Mouse (Mus musculus) hindbrain, postnatal 0 days (tissue): ENCODE measurements at regions not wholly inside any gene's neighbourhood (a gene's known extent, or its start where the extent isn't known, plus 50 kb on each side); places are given as distances from the start of the nearest gene placed in this dataset.
"Not testable (repeated sequence)": the region's sequence is repeated elsewhere in the genome, so short reads cannot be mapped to it uniquely, and the experiment has no call there.

Experiments used
- ATAC-seq: fragments of 200-750 bp; cut with Nextera tagmentation; 2 replicates; pipeline ENCODE4 v1.8.0; 2017; ENCODE audit warnings: mild to moderate bottlenecking, moderate TSS enrichment, moderate library complexity
- DNase-seq: peaks from one replicate; pipeline ENCODE4 v3.0.0-alpha.2; 2015; ENCODE audit warnings: low spot score
- H3K27ac ChIP-seq: fragments of 300-500 bp; sonication (generic); 2 replicates; pipeline ENCODE4 v1.5.1; 2014; ENCODE audit warnings: mild to moderate bottlenecking
- H3K27me3 ChIP-seq: fragments of 300-500 bp; sonication (generic); 2 replicates; pipeline ENCODE4 v1.6.1; 2014; ENCODE audit warnings: low read length, mixed read lengths; ENCODE audit not compliant: insufficient read depth
- H3K36me3 ChIP-seq: fragments of 300-500 bp; sonication (generic); 2 replicates; pipeline ENCODE4 v1.6.1; 2014; ENCODE audit warnings: low read length, mixed read lengths; ENCODE audit not compliant: insufficient read depth
- H3K4me1 ChIP-seq: fragments of 300-500 bp; sonication (generic); 2 replicates; pipeline ENCODE4 v1.6.1; 2014; ENCODE audit warnings: antibody characterized with exemption, low read length, mixed read lengths; ENCODE audit not compliant: insufficient read depth
- H3K4me2 ChIP-seq: fragments of 300-500 bp; sonication (generic); 2 replicates; pipeline ENCODE4 v1.6.1; 2014; ENCODE audit warnings: low read depth, mild to moderate bottlenecking, low read length, moderate library complexity, mixed read lengths
- H3K4me3 ChIP-seq: fragments of 300-500 bp; sonication (generic); 2 replicates; pipeline ENCODE4 v1.5.1; 2014; ENCODE audit warnings: low read length
- H3K9ac ChIP-seq: fragments of 300-500 bp; sonication (generic); replicated peaks from 2 replicates; pipeline ENCODE4 v1.6.1; 2014; ENCODE audit warnings: mild to moderate bottlenecking, low read length, moderate library complexity, mixed read lengths
- H3K9me3 ChIP-seq: fragments of 300-500 bp; sonication (generic); 2 replicates; pipeline ENCODE4 v1.6.1; 2016; ENCODE audit warnings: low read length, mixed read lengths
- CTCF ChIP-seq: IDR thresholded peaks from 2 replicates; pipeline ENCODE4 v1.5.1; 2016; ENCODE audit warnings: antibody characterized with exemption, control low read depth, low read depth
- WGBS: fragments of 180-500 bp; shearing (Covaris S2); extraction: QIAGEN DNeasy Blood & Tissue Kit; methylation state at CpG from one replicate; pipeline ENCODE4 v1.1.7; 2014; 5-methylcytosine and 5-hydroxymethylcytosine counted together

DNA sequence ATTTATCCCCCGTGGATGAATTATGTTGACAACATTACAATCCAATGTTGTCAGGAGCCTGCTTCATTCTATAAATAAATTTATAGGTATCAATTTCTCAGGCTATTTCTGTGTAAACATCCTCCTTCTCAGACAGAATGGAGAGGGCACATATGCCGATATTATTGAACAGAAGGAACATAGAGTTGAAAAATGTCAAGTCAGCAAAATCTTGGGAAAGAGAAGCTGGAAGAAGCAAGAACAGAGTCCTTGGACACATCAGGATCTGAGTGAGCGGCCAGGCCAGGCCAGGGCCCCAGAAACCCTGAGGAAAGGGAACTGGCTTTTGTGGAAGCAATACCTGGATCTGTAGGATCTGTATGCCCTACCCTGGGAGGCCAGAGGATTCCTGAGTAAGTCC, 129.9 kb upstream of the Zranb2 start:
- no peak for TF ChIP-seq CTCF
- 89% methylated on average over 3 of the region's 3 CpGs for WGBS

DNA sequence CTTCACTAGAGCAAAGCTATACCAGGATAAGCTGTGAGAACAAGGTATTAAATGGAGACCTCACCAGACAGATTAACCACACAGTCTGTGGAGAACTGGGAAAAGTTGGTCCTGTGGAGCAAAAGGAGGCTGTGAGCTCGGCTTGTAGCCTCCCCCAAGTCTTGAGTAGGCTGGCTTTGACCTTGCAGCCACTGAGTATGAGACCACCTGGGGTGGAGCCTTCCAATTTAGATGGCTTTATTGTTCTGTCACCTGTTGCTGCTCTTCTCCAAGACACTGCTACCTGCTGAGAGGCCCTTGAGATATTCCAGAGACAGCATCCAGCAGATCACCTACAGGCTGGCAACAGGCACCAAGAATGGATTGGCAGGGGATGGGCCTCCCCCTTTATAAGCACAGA, 110.5 kb upstream of the Zranb2 start:
- not testable (repeated sequence) for DNase-seq, H3K4me1 ChIP-seq, H3K4me3 ChIP-seq, H3K27me3 ChIP-seq, H3K9me3 ChIP-seq, H3K36me3 ChIP-seq, H3K9ac ChIP-seq, H3K27ac ChIP-seq, H3K4me2 ChIP-seq, ATAC-seq
- 36% methylated on average over 1 of the region's 1 CpGs for WGBS

More for the DNA sequence above, 129.9 kb upstream of the Zranb2 start:
- DNase-seq (no peak), ATAC-seq (no peak)
- Histone ChIP-seq H3K9me3 (peaks cover 3% of the 10 kb centered on the region; the same call in 1 of the 2 replicates), H3K4me3 (no peak overlapping the region), H3K9ac (no peak overlapping the region), H3K27me3 (no peaks in the 10 kb centered on the region), H3K4me2 (no peak overlapping the region), H3K4me1 (no peaks in the 10 kb centered on the region), H3K27ac (no peak overlapping the region), H3K36me3 (no peaks in the 10 kb centered on the region)

DNA sequence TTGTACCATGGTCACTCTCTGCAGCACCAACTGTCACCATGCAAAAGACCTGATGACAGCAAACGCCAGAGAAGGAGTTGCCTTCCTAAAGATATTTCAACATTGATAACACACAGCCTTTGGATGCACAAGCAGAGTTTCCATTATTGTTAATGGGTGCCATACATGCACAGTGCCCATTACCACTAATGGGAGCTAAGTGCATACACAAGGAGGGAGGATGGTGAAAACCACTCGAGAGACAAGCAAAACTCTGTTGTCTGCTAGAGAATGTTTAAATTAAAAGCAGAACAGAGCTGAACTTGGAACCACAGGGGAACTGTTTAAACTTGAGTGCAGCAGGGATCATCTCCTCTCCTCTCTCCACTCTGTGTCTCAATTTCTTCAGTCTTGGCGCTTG, 107.2 kb upstream of the Zranb2 start:
- H3K27ac ChIP-seq, result no peak overlapping the region
- WGBS, result 74% methylated on average over 3 of the region's 3 CpGs

DNA sequence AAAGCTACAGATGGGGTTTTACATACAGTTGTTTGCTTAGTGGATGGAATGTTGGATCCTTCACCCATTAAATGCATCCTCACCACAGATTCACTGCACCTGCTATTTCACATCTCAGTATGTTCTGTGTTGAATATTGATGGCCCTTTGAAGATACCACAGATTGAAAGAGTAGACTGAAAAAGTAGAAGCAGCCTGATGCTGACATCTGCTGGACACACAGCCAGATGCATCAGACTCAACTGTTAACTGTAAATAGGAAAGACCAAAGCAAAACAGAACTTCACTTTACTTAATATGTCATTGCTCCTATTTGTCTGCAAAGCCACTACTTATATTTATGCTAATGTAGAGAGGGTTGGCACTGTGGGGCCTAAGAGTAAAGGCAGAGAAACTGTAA, 84.2 kb upstream of the Zranb2 start:
- H3K9ac ChIP-seq, result no peak overlapping the region
- no peak overlapping the region for H3K4me3 ChIP-seq
- H3K27me3 ChIP-seq, result no peaks in the 10 kb centered on the region
- H3K27ac ChIP-seq, result no peak overlapping the region
- H3K36me3 ChIP-seq, result no peaks in the 10 kb centered on the region
- H3K4me2 ChIP-seq, result no peak overlapping the region
- H3K9me3 ChIP-seq, result no peaks in the 10 kb centered on the region
- DNase-seq (peak; percentile 78), ATAC-seq (peak; percentile 56; the same call in 1 of the 2 replicates)
- no peaks in the 10 kb centered on the region for H3K4me1 ChIP-seq
- peak; percentile 89 for TF ChIP-seq CTCF

More for the DNA sequence above, 107.2 kb upstream of the Zranb2 start:
- H3K4me2 ChIP-seq, result no peak overlapping the region
- no peaks in the 10 kb centered on the region for H3K27me3 ChIP-seq
- ATAC-seq, result no peak
- no peaks in the 10 kb centered on the region for H3K36me3 ChIP-seq
- no peak overlapping the region for H3K4me3 ChIP-seq
- no peak for TF ChIP-seq CTCF
- DNase-seq, result no peak
- no peaks in the 10 kb centered on the region for H3K9me3 ChIP-seq
- H3K4me1 ChIP-seq, result no peaks in the 10 kb centered on the region
- H3K9ac ChIP-seq, result no peak overlapping the region

DNA sequence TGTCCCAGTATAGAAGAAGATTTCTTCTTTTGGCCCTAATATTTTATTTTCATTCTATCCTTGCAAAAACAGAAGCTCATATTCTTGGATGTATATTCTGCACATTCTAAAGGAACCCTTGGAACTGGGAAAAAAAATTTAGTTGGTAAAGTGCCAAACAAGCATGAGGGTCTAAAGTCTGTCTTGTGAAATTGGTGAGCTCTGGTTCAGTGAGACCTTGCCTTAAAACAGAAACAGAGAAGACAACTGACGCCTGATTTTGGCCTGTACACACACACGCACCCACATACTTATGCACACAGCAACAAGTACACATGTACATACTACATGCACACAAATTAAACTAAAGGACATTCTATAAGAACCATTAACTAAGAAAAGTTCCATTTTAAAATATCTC, 62.4 kb upstream of the Zranb2 start:
- DNase-seq (no peak), ATAC-seq (no peak)
- Histone ChIP-seq H3K4me3 (no peak overlapping the region), H3K27me3 (no peaks in the 10 kb centered on the region), H3K9me3 (no peaks in the 10 kb centered on the region), H3K36me3 (no peaks in the 10 kb centered on the region), H3K9ac (no peak overlapping the region), H3K27ac (no peak overlapping the region), H3K4me2 (no peak overlapping the region), H3K4me1 (no peaks in the 10 kb centered on the region)
- TF ChIP-seq CTCF, result no peak
- 86% methylated on average over 2 of the region's 2 CpGs for WGBS

DNA sequence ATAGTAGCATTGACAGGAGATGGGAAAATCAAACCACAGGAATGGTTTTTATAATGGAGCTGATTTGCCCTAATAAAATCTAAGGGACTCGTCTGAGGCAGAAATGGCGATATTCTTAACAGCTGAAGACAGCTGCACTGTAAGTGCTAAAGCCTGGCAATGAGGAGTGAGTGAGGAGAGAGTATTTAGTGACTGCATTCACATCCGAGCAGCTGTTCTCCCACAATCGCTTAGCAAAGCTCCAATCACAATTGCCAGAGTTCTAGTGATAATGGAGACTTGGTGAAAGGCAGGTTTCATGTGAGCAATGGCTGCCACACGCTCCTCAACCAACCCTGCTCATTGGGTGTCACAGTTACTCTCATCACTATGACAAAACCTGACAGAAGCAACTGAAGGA, 61.3 kb upstream of the Zranb2 start:
- Histone ChIP-seq H3K9me3 (no peaks in the 10 kb centered on the region), H3K36me3 (no peaks in the 10 kb centered on the region), H3K9ac (no peak overlapping the region), H3K4me2 (no peak overlapping the region), H3K27ac (no peak overlapping the region), H3K4me1 (no peaks in the 10 kb centered on the region), H3K4me3 (no peak overlapping the region), H3K27me3 (no peaks in the 10 kb centered on the region)
- TF ChIP-seq CTCF, result no peak
- 77% methylated on average over 5 of the region's 5 CpGs for WGBS
- ATAC-seq (no peak), DNase-seq (no peak)

DNA sequence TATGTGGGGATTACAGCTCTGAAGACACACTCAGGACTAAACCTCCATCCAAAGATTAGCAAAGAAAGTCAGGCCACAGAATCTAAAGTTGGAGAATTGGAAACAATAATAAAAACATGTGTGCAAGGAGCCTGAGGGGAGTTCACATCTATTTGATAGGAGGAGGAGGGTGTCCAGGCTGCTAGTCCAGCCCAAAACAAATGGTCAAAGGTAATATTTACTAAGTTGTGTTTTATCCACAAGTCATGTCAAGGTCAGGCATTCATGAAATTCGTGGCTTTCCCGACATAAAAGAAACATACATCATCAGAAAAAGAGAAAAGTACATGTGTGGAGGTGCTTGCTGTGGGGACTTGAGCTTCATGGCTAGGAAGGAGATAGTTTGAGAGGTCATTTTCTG, 56.2 kb upstream of the Zranb2 start:
- TF ChIP-seq CTCF, result no peak
- H3K9me3 ChIP-seq, result no peaks in the 10 kb centered on the region
- H3K27ac ChIP-seq, result no peak overlapping the region
- WGBS, result 86% methylated on average over 2 of the region's 2 CpGs
- H3K4me2 ChIP-seq, result no peak overlapping the region
- no peak for ATAC-seq
- H3K9ac ChIP-seq, result no peak overlapping the region
- no peaks in the 10 kb centered on the region for H3K4me1 ChIP-seq
- H3K27me3 ChIP-seq, result no peaks in the 10 kb centered on the region
- no peak for DNase-seq
- no peaks in the 10 kb centered on the region for H3K36me3 ChIP-seq
- H3K4me3 ChIP-seq, result no peak overlapping the region
